ENCODE assay signal across 35 mouse cellular contexts in the genomic region with DNA sequence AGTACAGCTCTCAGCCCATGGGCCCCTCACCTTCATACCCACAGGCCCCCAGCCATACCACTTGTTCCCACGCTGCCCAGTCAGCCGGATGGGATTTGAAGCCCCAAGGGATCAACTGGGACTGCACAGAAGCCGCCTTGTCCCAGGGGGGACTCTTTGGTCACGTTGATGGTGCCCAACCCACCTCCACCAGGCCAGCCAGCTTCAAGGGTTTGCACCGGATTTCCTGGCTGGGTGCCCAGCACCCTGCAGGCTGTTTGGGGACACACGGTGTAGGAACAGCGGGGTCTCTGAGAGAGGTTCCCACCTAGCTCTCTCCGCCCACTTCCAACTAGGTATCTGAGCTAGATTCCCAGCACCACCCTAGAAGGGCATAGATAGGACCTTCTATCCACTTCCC. TPM values are rescaled to one million over a fixed set of nuclear protein-coding genes. Genes with fewer than 3 reads are reported as not detected.
A peak's percentile ranks its signal among the peaks of the same experiment; 100 is the strongest.
DNase-seq lines count a peak whose midpoint lies in the region; ATAC-seq and TF ChIP-seq lines count a peak whose summit lies in the region.
"Had no signal": no experiment of that assay in that cellular context is flagged by ENCODE, and none has a peak within 500 bp of the region (broad histone marks: within the 10 kb centered on the region; RNA-seq: fewer than 3 reads in every experiment).

No protein-coding gene starts in this region.

- no peaks in the 10 kb centered on the region for H3K36me3 ChIP-seq in heart, embryonic 10.5 days
- H3K36me3 ChIP-seq in midbrain, embryonic 10.5 days = no peaks in the 10 kb centered on the region
- H3K36me3 ChIP-seq in midbrain, postnatal 0 days (ENCODE audit: insufficient read depth, low read length) = no peaks in the 10 kb centered on the region
- no peaks in the 10 kb centered on the region for H3K36me3 ChIP-seq in myocyte (ENCODE audit: control insufficient read depth, insufficient read depth)
- H3K36me3 ChIP-seq: kidney, embryonic 15.5 days; limb, embryonic 10.5 days; limb, embryonic 15.5 days; neural tube, embryonic 13.5 days had no signal

- no peaks in the 10 kb centered on the region for H3K79me2 ChIP-seq in myocyte (ENCODE audit: control insufficient read depth, insufficient read depth)

- no peak for TF ChIP-seq POLR2A in myocyte (IDR thresholded peaks at IDR 0.05; ENCODE audit: insufficient read length, low read depth)

- intact Hi-C loops in heart, postnatal 36 days (cut with DNase I) = no loop called here
- intact Hi-C loops in left cerebral cortex, adult 2 months (cut with DNase I) = no loop called here

- ATAC-seq in midbrain, postnatal 0 days (ENCODE audit: low FRiP score) = no peak
- ATAC-seq: activated CD4-positive, CD25-positive, alpha-beta regulatory T cell, adult 4 months; forebrain, embryonic 13.5 days; intestine, postnatal 0 days; midbrain, embryonic 16.5 days had no signal

- H3K9me3 ChIP-seq in heart, embryonic 10.5 days = no peaks in the 10 kb centered on the region
- no peaks in the 10 kb centered on the region for H3K9me3 ChIP-seq in midbrain, embryonic 10.5 days (replicated peaks)
- H3K9me3 ChIP-seq in midbrain, postnatal 0 days (ENCODE audit: low read length) = no peaks in the 10 kb centered on the region
- H3K9me3 ChIP-seq: forebrain, embryonic 13.5 days; kidney, embryonic 15.5 days; limb, embryonic 10.5 days; limb, embryonic 15.5 days; neural tube, embryonic 13.5 days had no signal

- H3K4me1 ChIP-seq in heart, embryonic 10.5 days = peaks cover 59% of the 10 kb centered on the region
- H3K4me1 ChIP-seq in midbrain, embryonic 10.5 days = peaks cover 45% of the 10 kb centered on the region
- H3K4me1 ChIP-seq in midbrain, postnatal 0 days (ENCODE audit: insufficient read depth, low read length) = no peaks in the 10 kb centered on the region

- H3K27ac ChIP-seq in heart, embryonic 10.5 days = peak overlapping the region; percentile 85
- peak overlapping the region; percentile 38 for H3K27ac ChIP-seq in left cerebral cortex, adult 2 months
- H3K27ac ChIP-seq in midbrain, embryonic 10.5 days (replicated peaks) = peak overlapping the region; percentile 19; the same call in 1 of the 2 replicates
- H3K27ac ChIP-seq in midbrain, postnatal 0 days (ENCODE audit: low read depth, low read length) = no peak overlapping the region
- H3K27ac ChIP-seq: forebrain, embryonic 13.5 days; hindbrain, embryonic 14.5 days; limb, embryonic 10.5 days; liver, embryonic 14.5 days; neural tube, embryonic 13.5 days had no signal

- no peak for DNase-seq in heart, embryonic 10.5 days (ENCODE audit: low spot score)
- no peak for DNase-seq in heart, postnatal 36 days
- DNase-seq in left cerebral cortex, adult 2 months (ENCODE audit: extremely low spot score in 1 of 2, low spot score in 2 of 2) = no peak
- DNase-seq in left cerebral cortex, adult 8-10 months (ENCODE audit: low spot score in 2 of 2) = no peak
- no peak for DNase-seq in midbrain, embryonic 10.5 days (ENCODE audit: low spot score)
- no peak for DNase-seq in midbrain, postnatal 0 days (ENCODE audit: low spot score)
- no peak for DNase-seq in cerebellum, postnatal 4 days (ENCODE audit: low spot score in 2 of 2)
- DNase-seq: adrenal gland, adult 2 months; adrenal gland, postnatal 36 days; cerebellum, adult 18-20 months; gastrocnemius, postnatal 25 days; heart, adult 18-20 months; heart, postnatal 14 days; lung, postnatal 14 days; right cerebral cortex, postnatal 14 days had no signal

- no peak overlapping the region for H3ac ChIP-seq in myocyte (ENCODE audit: control insufficient read depth, insufficient read length)

- WGBS in heart, embryonic 10.5 days = 76% methylated on average over 8 of the region's 8 CpGs
- 76% methylated on average over 8 of the region's 8 CpGs for WGBS in midbrain, embryonic 10.5 days
- WGBS in midbrain, postnatal 0 days = 65% methylated on average over 8 of the region's 8 CpGs

- H3K27me3 ChIP-seq in heart, embryonic 10.5 days (ENCODE audit: insufficient read depth, poor library complexity, severe bottlenecking) = no peaks in the 10 kb centered on the region
- no peaks in the 10 kb centered on the region for H3K27me3 ChIP-seq in midbrain, embryonic 10.5 days (ENCODE audit: low read depth, poor library complexity, severe bottlenecking)
- no peaks in the 10 kb centered on the region for H3K27me3 ChIP-seq in midbrain, postnatal 0 days (ENCODE audit: insufficient read depth, low read length)
- H3K27me3 ChIP-seq in myocyte (ENCODE audit: control insufficient read depth, insufficient read depth, insufficient read length) = no peaks in the 10 kb centered on the region
- H3K27me3 ChIP-seq: forebrain, embryonic 13.5 days; kidney, embryonic 15.5 days; limb, embryonic 15.5 days; neural tube, embryonic 13.5 days had no signal

- no peak overlapping the region for H3K4me2 ChIP-seq in midbrain, postnatal 0 days (ENCODE audit: low read depth, low read length, poor library complexity, severe bottlenecking)
- peak overlapping the region; percentile 16 for H3K4me2 ChIP-seq in myocyte (ENCODE audit: low read depth)
- H3K4me2 ChIP-seq: forebrain, embryonic 13.5 days; hindbrain, embryonic 14.5 days; kidney, embryonic 15.5 days; limb, embryonic 15.5 days; midbrain, embryonic 11.5 days; neural tube, embryonic 13.5 days had no signal

- no peak overlapping the region for H3K9ac ChIP-seq in midbrain, postnatal 0 days (replicated peaks; ENCODE audit: low read length, poor library complexity, severe bottlenecking)
- H3K9ac ChIP-seq: forebrain, embryonic 13.5 days; hindbrain, embryonic 14.5 days; kidney, embryonic 15.5 days; limb, embryonic 15.5 days; liver, embryonic 14.5 days; neural tube, embryonic 13.5 days had no signal

- TF ChIP-seq CTCF in left cerebral cortex, adult 2 months (IDR thresholded peaks at IDR 0.05) = no peak
- TF ChIP-seq CTCF in midbrain, postnatal 0 days (IDR thresholded peaks at IDR 0.05) = no peak

- no peak overlapping the region for H3K4me3 ChIP-seq in heart, embryonic 10.5 days
- H3K4me3 ChIP-seq in left cerebral cortex, adult 2 months = no peak overlapping the region
- no peak overlapping the region for H3K4me3 ChIP-seq in midbrain, embryonic 10.5 days
- H3K4me3 ChIP-seq in midbrain, postnatal 0 days (ENCODE audit: low read depth, low read length) = no peak overlapping the region
- H3K4me3 ChIP-seq in myocyte = no peak overlapping the region
- H3K4me3 ChIP-seq: erythroblast, embryonic 14.5 days; forebrain, embryonic 13.5 days; kidney, embryonic 15.5 days; limb, embryonic 10.5 days; limb, embryonic 15.5 days; neural tube, embryonic 13.5 days had no signal

TF ChIP-seq in myocyte, 11 proteins besides CTCF, POLR2A, EP300 and RAD21:
- no peak for TF ChIP-seq MAX (IDR thresholded peaks at IDR 0.05; ENCODE audit: low read depth)
TF ChIP-seq in myocyte: peak in this region for 0.

RNA-seq across cellular contexts. Expression of a gene that starts 48.4 kb away (rescaled TPM):
- not detected in 2 replicates for polyA plus RNA-seq in heart, embryonic 10.5 days (2016; fragmentation: Nextera tagmentation; extraction: Ambion mirVana)
- under 1 TPM; 0.28 to 0.38 TPM for total RNA-seq in heart, postnatal 36 days (2021)
- under 1 TPM in 1 of 2 experiments, not detected in 1; 0.23 TPM for total RNA-seq in left cerebral cortex, adult 2 months (2021)
- under 1 TPM in 2 of 4 experiments, not detected in 2; 0.37 to 0.42 TPM for total RNA-seq in left cerebral cortex, adult 8-10 months (2022)
- not detected in 2 replicates for polyA plus RNA-seq in midbrain, embryonic 10.5 days (2016; fragmentation: Nextera tagmentation; extraction: Ambion mirVana)
- 0.22 and 0.42 TPM in 2 replicates for total RNA-seq in midbrain, postnatal 0 days (2014; rRNA removed)
- polyA plus RNA-seq in midbrain, postnatal 0 days (2015; fragmentation: Nextera tagmentation; extraction: Ambion mirVana) = not detected in 2 replicates
- polyA plus RNA-seq in myocyte (2012; fragmentation: generic; extraction: Trizol) = not detected
- total RNA-seq: ES-E14; megakaryocyte progenitor cell, adult 5-6 weeks had no signal
- polyA plus RNA-seq: activated CD4-positive, CD25-positive, alpha-beta regulatory T cell, adult 4 months; adrenal gland, adult 2 months; brain, embryonic 14.5 days; embryonic facial prominence, embryonic 14.5 days; erythroblast, embryonic 14.5 days; forebrain, embryonic 13.5 days; heart, embryonic 14.5 days; hindbrain, embryonic 14.5 days; kidney, embryonic 15.5 days; limb, embryonic 10.5 days; limb, embryonic 15.5 days; liver, embryonic 14.5 days; midbrain, embryonic 11.5 days; midbrain, embryonic 16.5 days; neural tube, embryonic 13.5 days; small intestine, adult 2 months; stomach, embryonic 14.5 days had no signal
